Mouse (Mus musculus): ENCODE results near the gene Ndufs1.

DNA sequence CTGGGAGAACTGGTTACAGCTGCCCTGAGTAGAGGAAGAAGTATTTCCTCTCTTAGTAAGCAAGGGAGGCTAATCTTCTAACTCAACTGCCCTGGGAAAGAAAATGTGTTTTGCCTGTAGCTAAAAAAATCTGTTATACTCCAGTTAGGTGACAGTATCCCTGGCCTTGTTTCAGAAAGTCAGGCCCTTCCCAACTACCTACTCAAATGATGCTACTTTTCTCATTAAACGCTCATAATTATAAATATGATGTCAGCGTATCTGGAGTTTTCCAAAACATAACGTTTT lies 37.6 kb upstream of the Ndufs1 start, which contains the start of gene Gpr1:
- TF ChIP-seq POLR2A (IDR thresholded peaks at IDR 0.05; ENCODE audit: low read depth, low read length) (no peak), CTCF (IDR thresholded peaks at IDR 0.05; ENCODE audit: extremely low read depth, insufficient read length, insufficient replicate concordance, low read depth, low read length) (no peak)

All from small intestine, adult 2 months (tissue).